Mouse (Mus musculus) bone marrow macrophage, adult 2 months (primary cell): ENCODE data around the gene Krtap3-3. TPM values are rescaled to one million over a fixed set of nuclear protein-coding genes. Genes with fewer than 3 reads are reported as not detected.

Experiments
- H3K27ac ChIP-seq: 2 replicates; pipeline ENCODE4 v1.5.1; 2012; ENCODE audit warnings: low read depth, low read length; ENCODE audit not compliant: insufficient read depth
- H3K4me1 ChIP-seq: 2 replicates; pipeline ENCODE4 v1.6.1; 2012; ENCODE audit warnings: low read length; ENCODE audit not compliant: control insufficient read depth, insufficient read depth
- H3K4me3 ChIP-seq: 2 replicates; pipeline ENCODE4 v1.5.1; 2012; ENCODE audit warnings: mild to moderate bottlenecking, low read length, moderate library complexity; ENCODE audit not compliant: insufficient read depth
- CTCF ChIP-seq: IDR thresholded peaks from 2 replicates; pipeline ENCODE4 v1.5.1; 2012; ENCODE audit warnings: low read depth, mild to moderate bottlenecking, low read length, moderate library complexity
- POLR2A ChIP-seq: IDR thresholded peaks from 2 replicates; pipeline ENCODE4 v1.6.1; 2012; ENCODE audit warnings: mild to moderate bottlenecking, low read depth, low read length, borderline replicate concordance
- polyA plus RNA-seq: library from polyadenylated mRNA; stranded (reverse); fragments of >200 nt; gene quantifications from 2 replicates; pipeline ENCODE4 v1.2.4, GENCODE M21; 2012; ENCODE audit not compliant: missing spikeins, insufficient read depth, insufficient read length

The Krtap3-3 gene
- polyA plus RNA-seq, 1 experiment, result not detected

DNA sequence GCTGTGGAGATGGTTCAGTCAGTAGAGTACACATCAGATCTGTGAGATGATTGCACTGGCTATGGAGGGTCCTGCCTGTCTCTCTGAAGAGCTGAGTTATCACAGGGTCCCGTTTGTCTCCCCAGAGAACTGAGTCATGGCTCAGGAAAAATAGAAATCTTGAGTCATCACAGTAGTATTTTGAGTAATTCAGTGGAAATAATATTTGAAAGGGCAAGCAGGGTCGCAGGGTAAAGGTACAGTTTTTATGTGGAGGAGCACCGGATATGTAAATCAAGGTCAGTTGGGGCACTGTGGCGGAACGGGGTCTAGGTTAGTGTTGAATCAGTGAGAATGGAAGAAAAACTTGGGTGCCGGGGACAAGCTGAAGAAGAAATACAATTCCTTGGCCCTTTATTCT, 11.9 kb upstream of the Krtap3-3 start:
- no peak overlapping the region for H3K4me3 ChIP-seq
- TF ChIP-seq CTCF (no peak), POLR2A (no peak)
- no peaks in the 10 kb centered on the region for H3K4me1 ChIP-seq
- H3K27ac ChIP-seq, result no peak overlapping the region

- no peak for TF ChIP-seq POLR2A
- TF ChIP-seq CTCF, result no peak
- H3K4me3 ChIP-seq, result no peak within 1 kb of the TSS
- no peaks in the 10 kb centered on the region for H3K4me1 ChIP-seq
- H3K27ac ChIP-seq, result no peak within 1 kb of the TSS
Observed at GRCm38 (mm10) chr11:99559366-99559765, 8.7 kb upstream of the Krtap3-3 start, which contains the start of gene Gm11939. TSS of gene Gm11939 (minus strand) at chr11:99559466.

- H3K4me3 ChIP-seq, result no peak overlapping the region
- no peaks in the 10 kb centered on the region for H3K4me1 ChIP-seq
- no peak overlapping the region for H3K27ac ChIP-seq
- TF ChIP-seq CTCF, result no peak
- no peak for TF ChIP-seq POLR2A
Observed at GRCm38 (mm10) chr11:99557976-99558745, 7.5 kb upstream of the Krtap3-3 start.

DNA sequence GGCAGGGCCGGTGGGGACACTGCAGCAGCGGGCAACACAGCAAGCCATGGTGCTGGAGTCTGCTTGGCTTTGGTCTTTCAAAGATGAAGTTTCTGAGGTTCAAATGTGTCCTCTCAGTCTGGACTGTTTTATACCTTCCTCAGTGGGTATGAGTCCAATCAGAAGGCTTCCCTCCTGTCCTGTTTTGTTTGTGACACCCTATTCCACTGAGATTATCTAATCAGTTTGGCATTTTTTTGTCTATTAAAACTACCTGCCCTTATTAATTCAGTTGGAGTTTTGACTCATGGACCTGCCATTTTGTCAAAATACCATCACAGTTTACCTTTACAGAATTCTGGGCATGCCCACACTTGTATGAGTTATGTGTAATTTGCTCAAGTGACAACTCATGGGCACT, 6.1 kb upstream of the Krtap3-3 start, which contains the start of gene Krtap3-2:
Gene Krtap3-2, minus strand, starts transcription at position 101 of the 400 bp plus-strand sequence.
- H3K4me3 ChIP-seq, result no peak within 1 kb of the TSS
- no peaks in the 10 kb centered on the region for H3K4me1 ChIP-seq
- TF ChIP-seq CTCF (no peak), POLR2A (no peak)
- H3K27ac ChIP-seq, result no peak within 1 kb of the TSS

GRCm38 (mm10) chr11:99556195-99556594, 5.5 kb upstream of the Krtap3-3 start:
- H3K4me3 ChIP-seq, result no peak overlapping the region
- TF ChIP-seq POLR2A (no peak), CTCF (no peak)
- H3K4me1 ChIP-seq, result no peaks in the 10 kb centered on the region
- H3K27ac ChIP-seq, result no peak overlapping the region

GRCm38 (mm10) chr11:99547892-99548291, 2.8 kb downstream of the Krtap3-3 start:
- Histone ChIP-seq H3K27ac (no peak overlapping the region), H3K4me3 (no peak overlapping the region), H3K4me1 (no peaks in the 10 kb centered on the region)
- no peak for TF ChIP-seq POLR2A
- no peak for TF ChIP-seq CTCF

GRCm38 (mm10) chr11:99539721-99540120, 10.9 kb downstream of the Krtap3-3 start:
- no peak for TF ChIP-seq CTCF
- no peak for TF ChIP-seq POLR2A

GRCm38 (mm10) chr11:99521288-99521860, 29.3 kb downstream of the Krtap3-3 start, which contains the start of gene Krt39:
TSS of gene Krt39 (minus strand) at chr11:99521338.
- H3K4me3 ChIP-seq, result no peak within 1 kb of the TSS
- no peak within 1 kb of the TSS for H3K27ac ChIP-seq
- no peaks in the 10 kb centered on the region for H3K4me1 ChIP-seq
- TF ChIP-seq CTCF, result no peak
- TF ChIP-seq POLR2A, result no peak

More at GRCm38 (mm10) chr11:99539721-99540120, 10.9 kb downstream of the Krtap3-3 start:
- Histone ChIP-seq H3K4me3 (no peak overlapping the region), H3K27ac (no peak overlapping the region), H3K4me1 (no peaks in the 10 kb centered on the region)

DNA sequence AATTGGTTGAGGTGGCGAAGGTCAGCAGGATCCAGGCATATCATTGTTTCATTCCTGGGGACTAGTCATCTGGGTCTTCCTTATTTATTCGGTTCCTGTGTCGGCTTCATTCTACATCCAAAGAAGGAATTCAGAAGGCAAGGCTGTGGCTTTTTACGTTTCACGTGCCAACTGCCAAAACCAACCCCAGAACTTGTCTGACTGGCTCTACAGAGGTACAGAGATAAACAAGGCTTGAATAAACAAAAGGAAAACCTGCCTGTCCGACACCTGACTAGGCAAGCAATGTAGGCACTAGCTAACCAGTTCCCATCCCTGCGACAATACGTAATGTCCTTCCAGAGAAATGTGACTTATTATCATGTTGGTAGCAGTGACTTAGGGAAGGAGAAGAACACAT, 36.6 kb downstream of the Krtap3-3 start:
- H3K4me1 ChIP-seq, result no peaks in the 10 kb centered on the region
- no peak overlapping the region for H3K27ac ChIP-seq
- no peak overlapping the region for H3K4me3 ChIP-seq
- TF ChIP-seq POLR2A, result no peak
- TF ChIP-seq CTCF, result no peak

Other genes starting within 250 kb of the Krtap3-3 start
- gene Krt25, start 227.9 kb downstream of the Krtap3-3 start, polyA plus RNA-seq, result not detected in 2 replicates
- gene Krt26, start 212.9 kb downstream of the Krtap3-3 start, polyA plus RNA-seq, result not detected in 2 replicates
- gene Krt27, start 199.8 kb downstream of the Krtap3-3 start, polyA plus RNA-seq, result not detected in 2 replicates
- gene Krt28, start 176.0 kb downstream of the Krtap3-3 start, polyA plus RNA-seq, result not detected in 2 replicates
- 5.0 and 6.4 TPM in 2 replicates for gene Krt10, start 161.5 kb downstream of the Krtap3-3 start, polyA plus RNA-seq
- not detected in 2 replicates for gene Krt12, start 128.6 kb downstream of the Krtap3-3 start, polyA plus RNA-seq
- not detected in 2 replicates for gene Krt20, start 112.7 kb downstream of the Krtap3-3 start, polyA plus RNA-seq
- not detected in 2 replicates for gene Krt23, start 57.7 kb downstream of the Krtap3-3 start, polyA plus RNA-seq
- gene Krt39, start 29.5 kb downstream of the Krtap3-3 start, polyA plus RNA-seq, result not detected in 2 replicates
- not detected in 2 replicates for gene Krt40, start 7.7 kb downstream of the Krtap3-3 start, polyA plus RNA-seq
- gene Krtap3-2, start 6.0 kb upstream of the Krtap3-3 start, polyA plus RNA-seq, result not detected in 2 replicates
- not detected in 2 replicates for gene Gm11939, start 8.6 kb upstream of the Krtap3-3 start, polyA plus RNA-seq
- not detected in 2 replicates for gene Krtap3-1, start 15.8 kb upstream of the Krtap3-3 start, polyA plus RNA-seq
- not detected in 2 replicates for gene Krtap1-5, start 30.2 kb upstream of the Krtap3-3 start, polyA plus RNA-seq
- not detected in 2 replicates for gene Krtap1-4, start 32.8 kb upstream of the Krtap3-3 start, polyA plus RNA-seq
- not detected in 2 replicates for gene Krtap1-3, start 40.5 kb upstream of the Krtap3-3 start, polyA plus RNA-seq
- not detected in 2 replicates for gene Krtap9-3, start 47.2 kb upstream of the Krtap3-3 start, polyA plus RNA-seq
- gene Gm11938, start 52.4 kb upstream of the Krtap3-3 start, polyA plus RNA-seq, result not detected in 2 replicates
- gene Gm11937, start 59.3 kb upstream of the Krtap3-3 start, polyA plus RNA-seq, result not detected in 2 replicates
- gene Krtap2-4, start 64.0 kb upstream of the Krtap3-3 start, polyA plus RNA-seq, result not detected in 2 replicates
- not detected in 2 replicates for gene Gm11562, start 69.6 kb upstream of the Krtap3-3 start, polyA plus RNA-seq
- gene Krtap4-1, start 77.4 kb upstream of the Krtap3-3 start, polyA plus RNA-seq, result not detected in 2 replicates
- not detected in 2 replicates for gene Krtap4-2, start 84.2 kb upstream of the Krtap3-3 start, polyA plus RNA-seq
- gene Krtap4-7, start 93.2 kb upstream of the Krtap3-3 start, polyA plus RNA-seq, result not detected in 2 replicates
- not detected in 2 replicates for gene Gm11555, start 99.4 kb upstream of the Krtap3-3 start, polyA plus RNA-seq
- gene Gm11563, start 108.1 kb upstream of the Krtap3-3 start, polyA plus RNA-seq, result not detected in 2 replicates
- gene Krtap4-6, start 115.1 kb upstream of the Krtap3-3 start, polyA plus RNA-seq, result not detected in 2 replicates
- not detected in 2 replicates for gene Gm14190, start 139.9 kb upstream of the Krtap3-3 start, polyA plus RNA-seq
- not detected in 2 replicates for gene Gm14180, start 183.4 kb upstream of the Krtap3-3 start, polyA plus RNA-seq
- gene Gm11595, start 222.0 kb upstream of the Krtap3-3 start, polyA plus RNA-seq, result not detected in 2 replicates
- gene Krtap4-8, start 229.8 kb upstream of the Krtap3-3 start, polyA plus RNA-seq, result not detected in 2 replicates
- not detected in 2 replicates for gene Krtap4-9, start 234.3 kb upstream of the Krtap3-3 start, polyA plus RNA-seq
- gene Gm11596, start 242.6 kb upstream of the Krtap3-3 start, polyA plus RNA-seq, result not detected in 2 replicates
- not detected in 2 replicates for gene Gm11569, start 248.1 kb upstream of the Krtap3-3 start, polyA plus RNA-seq